1 mouse cellular context compared by ENCODE assay signal in genomic region chr6:72957676-72958641, GRCm38 (mm10).
TF ChIP-seq lines count a peak whose summit lies in the region.

No protein-coding gene starts in this region.

TF ChIP-seq in CH12.LX, 34 proteins besides CTCF, POLR2A, EP300 and RAD21 (continued from another document):
- TF ChIP-seq TBP (conservative IDR thresholded peaks at IDR 0.05; ENCODE audit: low read depth, low read length), result peak; percentile 85
- no peak for TF ChIP-seq GABPA (IDR thresholded peaks at IDR 0.05; ENCODE audit: insufficient replicate concordance, low read depth, low read length)
- TF ChIP-seq MEF2A (IDR thresholded peaks at IDR 0.05; ENCODE audit: borderline replicate concordance, low read depth, low read length), result no peak
- TF ChIP-seq SIN3A (IDR thresholded peaks at IDR 0.05; ENCODE audit: low read length), result no peak
- no peak for TF ChIP-seq RCOR1 (conservative IDR thresholded peaks at IDR 0.05; ENCODE audit: low read depth, low read length)
- no peak for TF ChIP-seq HCFC1 (IDR thresholded peaks at IDR 0.05; ENCODE audit: low read depth, low read length)
- TF ChIP-seq TCF12 (IDR thresholded peaks at IDR 0.05; ENCODE audit: low read depth, low read length), result peak; percentile 77; the same call in 1 of the 2 replicates
- no peak; the same call in none of the 2 replicates for TF ChIP-seq MXI1 (IDR thresholded peaks at IDR 0.05; ENCODE audit: low read depth, low read length)
- no peak for TF ChIP-seq ZC3H11A (IDR thresholded peaks at IDR 0.05; ENCODE audit: low read depth, low read length)
- TF ChIP-seq JUND (conservative IDR thresholded peaks at IDR 0.05; ENCODE audit: low read depth, low read length), result no peak
- no peak for TF ChIP-seq USF2 (conservative IDR thresholded peaks at IDR 0.05; ENCODE audit: low read depth, low read length)
- TF ChIP-seq POLR2AphosphoS2 (IDR thresholded peaks at IDR 0.05; ENCODE audit: low read depth, low read length), result peak; percentile 90
- TF ChIP-seq ELF1 (IDR thresholded peaks at IDR 0.05; ENCODE audit: low read depth, low read length), result no peak
- no peak for TF ChIP-seq CHD1 (IDR thresholded peaks at IDR 0.05; ENCODE audit: low read depth, low read length)
- peak; percentile 97 for TF ChIP-seq NELFE (IDR thresholded peaks at IDR 0.05; ENCODE audit: low read depth, low read length)
- TF ChIP-seq ETS1 (conservative IDR thresholded peaks at IDR 0.05; ENCODE audit: low read depth, low read length), result no peak
- TF ChIP-seq MAZ (IDR thresholded peaks at IDR 0.05; ENCODE audit: low read depth, low read length), result no peak; the same call in 1 of the 2 replicates
- no peak for TF ChIP-seq ZKSCAN1 (IDR thresholded peaks at IDR 0.05; ENCODE audit: borderline replicate concordance, low read depth, low read length)
- TF ChIP-seq NRF1 (IDR thresholded peaks at IDR 0.05; ENCODE audit: low read depth, low read length), result 0 out of 2 replicates have a peak, but pooled peaks have one; percentile 14
- TF ChIP-seq USF1 (IDR thresholded peaks at IDR 0.05; ENCODE audit: low read depth, low read length), result no peak
- TF ChIP-seq KAT2A (IDR thresholded peaks at IDR 0.05; ENCODE audit: insufficient replicate concordance, low read length), result no peak
- TF ChIP-seq JUN (IDR thresholded peaks at IDR 0.05; ENCODE audit: insufficient read depth, low read depth, low read length), result no peak
- no peak for TF ChIP-seq PAX5 (IDR thresholded peaks at IDR 0.05; ENCODE audit: low read length)
- peak; percentile 96 for TF ChIP-seq ZMIZ1 (IDR thresholded peaks at IDR 0.05; ENCODE audit: low read depth, low read length)
